Comparison of ENCODE assay signal across 8 mouse cellular contexts in the genomic region with DNA sequence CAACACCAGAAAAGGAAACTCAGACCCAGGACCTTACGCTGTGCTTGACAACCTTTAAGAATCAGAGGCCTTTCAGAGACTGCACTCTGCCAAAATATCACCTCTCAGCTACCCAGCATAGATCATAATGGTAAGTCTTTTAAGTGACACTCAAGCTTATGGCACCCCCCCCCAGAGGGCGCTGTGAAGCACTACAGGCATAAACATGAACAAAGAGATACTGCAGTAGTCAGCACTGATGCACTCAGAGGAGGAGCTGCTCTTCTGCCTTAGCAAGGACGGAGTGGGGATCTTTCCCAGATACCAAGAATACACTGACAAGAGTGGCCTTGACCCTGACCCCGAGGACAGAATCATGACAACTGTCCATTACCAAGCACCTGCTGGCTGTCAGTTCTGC. TPM values are rescaled to one million over a fixed set of nuclear protein-coding genes. Genes with fewer than 3 reads are reported as not detected.
DNase-seq lines count a peak whose midpoint lies in the region; ATAC-seq and TF ChIP-seq lines count a peak whose summit lies in the region.

No protein-coding gene starts in this region.

- intact Hi-C loops in heart, postnatal 14 days (cut with DNase I): no loop called here

- H3K27me3 ChIP-seq in kidney, embryonic 15.5 days: no peaks in the 10 kb centered on the region
- H3K27me3 ChIP-seq in CH12.LX (replicated peaks): no peaks in the 10 kb centered on the region
- no peaks in the 10 kb centered on the region for H3K27me3 ChIP-seq in limb, embryonic 10.5 days (ENCODE audit: low read depth, poor library complexity, severe bottlenecking)

- no peaks in the 10 kb centered on the region for H3K36me3 ChIP-seq in kidney, embryonic 15.5 days
- H3K36me3 ChIP-seq in CH12.LX (replicated peaks in 1 of 2; ENCODE audit: control insufficient read depth in 1 of 2, insufficient read depth in 1 of 2, low read length in 1 of 2): peaks cover 0 to 44% of the 10 kb centered on the region in 2 experiments
- H3K36me3 ChIP-seq in limb, embryonic 10.5 days: peaks cover 2% of the 10 kb centered on the region; the same call in 1 of the 2 replicates

- H3K9me3 ChIP-seq in kidney, embryonic 15.5 days (replicated peaks): no peaks in the 10 kb centered on the region
- H3K9me3 ChIP-seq in CH12.LX (replicated peaks; ENCODE audit: low read length): no peaks in the 10 kb centered on the region
- H3K9me3 ChIP-seq in limb, embryonic 10.5 days (replicated peaks): no peaks in the 10 kb centered on the region

- H3K79me2 ChIP-seq in CH12.LX (replicated peaks; ENCODE audit: control insufficient read depth, extremely low read depth, insufficient read depth, poor library complexity, severe bottlenecking): peaks cover 14% of the 10 kb centered on the region; the same call in 1 of the 2 replicates

- H3K4me3 ChIP-seq in kidney, embryonic 15.5 days (replicated peaks): no peak overlapping the region
- H3K4me3 ChIP-seq in CH12.LX (replicated peaks in 1 of 3; ENCODE audit: low read depth in 2 of 3, low read length in 2 of 3, poor library complexity in 1 of 3): no peak overlapping the region
- H3K4me3 ChIP-seq in limb, embryonic 10.5 days: no peak overlapping the region

- H3K4me2 ChIP-seq in kidney, embryonic 15.5 days: no peak overlapping the region
- no peak overlapping the region for H3K4me2 ChIP-seq in CH12.LX (ENCODE audit: insufficient read depth, low read depth, poor library complexity, severe bottlenecking)

- H3K27ac ChIP-seq in kidney, embryonic 15.5 days: no peak overlapping the region
- no peak overlapping the region for H3K27ac ChIP-seq in CH12.LX (ENCODE audit: insufficient read depth, low read depth)
- H3K27ac ChIP-seq in limb, embryonic 10.5 days: no peak overlapping the region

- peak; percentile 49 for DNase-seq in kidney, adult 18-20 months
- DNase-seq in CH12.LX (ENCODE audit: extremely low read depth): peak; percentile 57
- DNase-seq in adrenal gland, adult 8-10 months: peak; percentile 48
- peak; percentile 31 to 57 for DNase-seq in heart, postnatal 14 days
- DNase-seq in lung, postnatal 10 days: peak; percentile 46
- peak; percentile 79 for DNase-seq in thymus, postnatal 14 days
- DNase-seq in limb, embryonic 10.5 days (ENCODE audit: low spot score): no peak

- in situ Hi-C loops in CH12.LX (cut with MboI; ENCODE audit: low pct_ligation_motif_present, low pct_unique_long_range_greater_than_20kb, low sequenced_read_pairs): no loop called here

- peaks cover 15% of the 10 kb centered on the region for H3K4me1 ChIP-seq in kidney, embryonic 15.5 days
- H3K4me1 ChIP-seq in CH12.LX (ENCODE audit: control insufficient read depth in 1 of 2, insufficient read depth in 2 of 2): peaks cover 0 to 17% of the 10 kb centered on the region in 2 experiments; a peak in 2 of 4 replicates
- no peaks in the 10 kb centered on the region for H3K4me1 ChIP-seq in limb, embryonic 10.5 days

- dilution Hi-C loops in CH12.LX (cut with MboI; ENCODE audit: extremely low pct_ligation_motif_present, extremely low pct_unique_long_range_greater_than_20kb, low sequenced_read_pairs): no loop called here

- no peak for ATAC-seq in kidney, embryonic 15.5 days (replicated peaks; ENCODE audit: low FRiP score)

- H3K9ac ChIP-seq in kidney, embryonic 15.5 days: no peak overlapping the region
- H3K9ac ChIP-seq in CH12.LX (ENCODE audit: insufficient read depth, low read depth): no peak overlapping the region

- TF ChIP-seq CTCF in CH12.LX (conservative IDR thresholded peaks at IDR 0.05 in 1 of 2, IDR thresholded peaks at IDR 0.05 in 1 of 2; ENCODE audit: low read depth in 2 of 2, low read length in 2 of 2): peak in 1 of 2 experiments; percentile 66; a peak in 2 of 4 replicates

- no peak for TF ChIP-seq EP300 in CH12.LX (IDR thresholded peaks at IDR 0.05; ENCODE audit: low read length)

- 62% methylated on average over 4 of the region's 4 CpGs for WGBS in kidney, embryonic 15.5 days
- 65% methylated on average over 4 of the region's 4 CpGs for WGBS in limb, embryonic 10.5 days

- TF ChIP-seq POLR2A in CH12.LX (IDR thresholded peaks at IDR 0.05; ENCODE audit: low read depth, low read length): no peak

- TF ChIP-seq RAD21 in CH12.LX (IDR thresholded peaks at IDR 0.05; ENCODE audit: low read depth, low read length): peak; percentile 30

TF ChIP-seq in CH12.LX, 34 proteins besides CTCF, POLR2A, EP300 and RAD21:
- TF ChIP-seq SMC3 (IDR thresholded peaks at IDR 0.05; ENCODE audit: low read depth, low read length): peak; percentile 62
- TF ChIP-seq PAX5 (IDR thresholded peaks at IDR 0.05; ENCODE audit: low read length): no peak
TF ChIP-seq in CH12.LX: peak in this region for 1.

RNA-seq across cellular contexts. Expression of a gene that starts 23.8 kb away (rescaled TPM):
- polyA plus RNA-seq in kidney, embryonic 15.5 days (2015; fragmentation: Nextera tagmentation; extraction: Ambion mirVana): 12.4 and 13.6 TPM in 2 replicates
- total RNA-seq in CH12.LX (2012; rRNA removed) (9.3 TPM in 2 replicates), CH12.LX (2014; rRNA removed) (10.0 and 10.1 TPM in 2 replicates)
- polyA plus RNA-seq in CH12.LX (2012; ENCODE audit: insufficient read length, low read depth): 18.3 and 21.7 TPM in 2 replicates
- 10 to 100 TPM; 50.9 to 58.1 (median 51.5) TPM for total RNA-seq in adrenal gland, adult 8-10 months (2022)
- 10 to 100 TPM; 35.3 to 36.2 TPM for total RNA-seq in heart, postnatal 14 days (2021)
- 12.6 and 12.7 TPM in 2 replicates for polyA plus RNA-seq in limb, embryonic 10.5 days (2016; fragmentation: Nextera tagmentation; extraction: Ambion mirVana)
